Mouse (Mus musculus): Measurements from ENCODE around the gene Shc2.

The Shc2 gene

DNA sequence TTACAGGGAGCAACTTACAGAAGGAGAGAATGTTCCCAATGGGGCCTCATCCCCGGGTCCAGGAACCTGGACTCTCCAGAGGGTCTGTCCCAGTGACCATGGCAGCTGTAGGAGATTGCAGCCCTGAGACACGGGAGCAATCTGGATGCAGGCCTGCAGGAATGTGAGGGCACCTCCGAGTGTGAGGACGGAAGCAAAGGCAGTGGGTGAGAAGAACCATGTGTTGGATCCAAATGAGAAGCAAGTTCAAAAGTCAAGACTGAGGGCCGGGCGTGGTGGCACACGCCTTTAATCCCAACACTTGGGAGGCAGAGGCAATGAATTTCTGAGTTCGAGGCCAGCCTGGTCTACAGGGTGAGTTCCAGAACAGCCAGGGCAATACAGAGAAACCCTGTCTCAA, 56.2 kb downstream of the Shc2 start:
- DNase-seq (ENCODE audit: low spot score in 2 of 2): no peak

- DNase-seq (ENCODE audit: low spot score in 2 of 2): no peak
Measured at GRCm38 (mm10) chr10:79580811-79581210, 56.9 kb downstream of the Shc2 start.

DNA sequence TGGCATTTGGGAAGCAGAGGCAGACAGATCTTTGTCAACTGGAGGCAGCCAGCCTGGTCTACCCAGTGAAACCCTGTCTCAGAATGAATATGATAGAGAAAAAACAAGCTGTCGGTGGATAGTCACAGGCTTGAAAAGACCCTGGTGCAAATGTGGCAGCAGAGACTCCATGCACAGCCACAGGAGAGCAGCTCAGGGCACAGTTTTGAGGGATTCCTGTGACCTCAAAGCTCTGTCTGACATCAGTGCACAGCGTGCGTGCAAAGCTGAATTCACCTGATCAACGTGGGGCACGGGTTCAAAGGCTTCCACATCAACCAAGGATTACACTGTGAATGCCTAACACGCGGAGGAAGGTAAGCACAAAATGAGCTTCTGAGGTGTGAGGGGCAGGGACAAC, 57.4 kb downstream of the Shc2 start:
- no peak for DNase-seq (ENCODE audit: low spot score in 2 of 2)

DNA sequence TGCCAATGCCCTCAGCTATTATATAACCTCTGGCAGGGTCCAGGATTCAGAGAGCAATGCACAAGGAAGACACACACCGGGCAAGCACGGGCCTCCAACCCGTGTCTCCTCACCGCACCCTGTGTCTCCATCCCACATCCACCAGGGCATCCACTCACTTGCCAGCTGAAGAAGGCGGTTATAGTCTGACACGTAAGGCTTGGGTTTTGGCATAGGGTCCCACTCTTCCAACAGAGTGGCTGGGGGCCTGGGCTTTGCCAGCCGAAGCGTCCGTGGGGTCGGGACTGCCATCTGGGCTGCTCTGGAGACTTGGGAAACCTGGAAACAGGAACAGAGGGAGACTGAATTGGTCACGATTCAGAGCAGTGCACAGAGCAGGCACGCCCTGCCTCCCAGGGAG, 57.9 kb downstream of the Shc2 start:
- no peak for DNase-seq (ENCODE audit: low spot score in 2 of 2)

- DNase-seq (ENCODE audit: low spot score in 2 of 2): no peak
Measured at GRCm38 (mm10) chr10:79578891-79579290, 58.8 kb downstream of the Shc2 start.

GRCm38 (mm10) chr10:79578276-79578675, 59.4 kb downstream of the Shc2 start:
- no peak for DNase-seq (ENCODE audit: low spot score in 2 of 2)

- no peak for DNase-seq (ENCODE audit: low spot score in 2 of 2)
Measured at GRCm38 (mm10) chr10:79577376-79577775, 60.3 kb downstream of the Shc2 start.

- no peak for DNase-seq (ENCODE audit: low spot score in 2 of 2)
Measured at GRCm38 (mm10) chr10:79575754-79576153, 62.0 kb downstream of the Shc2 start.

DNA sequence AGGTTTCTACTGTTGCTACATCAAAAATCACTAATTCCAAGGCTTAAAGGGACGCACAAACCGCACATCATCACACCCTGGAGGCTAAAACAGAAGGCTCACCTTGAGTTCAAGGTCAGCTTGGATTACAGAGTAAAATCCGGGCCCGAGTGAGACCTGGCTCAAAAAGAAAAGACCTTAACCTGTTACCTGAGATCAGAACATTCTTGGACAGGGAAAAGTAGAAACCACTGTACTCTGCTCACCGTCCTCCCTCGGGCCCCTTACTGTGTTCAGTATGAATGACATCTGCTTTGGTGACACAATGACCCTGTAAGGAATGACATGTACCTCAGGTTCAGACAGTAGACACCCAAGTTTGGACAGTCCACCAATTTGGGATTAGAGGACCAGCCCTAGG, 62.9 kb downstream of the Shc2 start:
- DNase-seq (ENCODE audit: low spot score in 2 of 2): no peak

DNA sequence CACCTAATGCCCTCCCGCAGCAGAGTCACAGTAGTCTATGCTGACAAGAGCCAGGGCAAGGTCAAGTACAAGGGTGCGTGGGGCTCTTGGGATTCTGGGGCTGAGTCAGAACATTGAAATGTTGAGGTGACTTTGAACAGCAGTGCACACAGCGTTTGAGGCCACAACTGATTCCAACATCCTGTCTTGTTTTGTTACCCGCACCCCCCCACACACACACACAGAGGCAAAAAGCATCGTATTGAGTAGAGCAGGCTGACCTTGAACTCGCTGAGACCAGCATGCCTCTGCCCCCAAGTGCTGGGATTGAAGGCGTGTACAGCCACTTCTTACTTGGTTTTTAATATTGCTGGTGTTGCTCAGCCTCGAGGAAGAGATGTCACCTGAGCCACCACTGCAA, 63.4 kb downstream of the Shc2 start:
- DNase-seq (ENCODE audit: low spot score in 2 of 2): no peak

DNA sequence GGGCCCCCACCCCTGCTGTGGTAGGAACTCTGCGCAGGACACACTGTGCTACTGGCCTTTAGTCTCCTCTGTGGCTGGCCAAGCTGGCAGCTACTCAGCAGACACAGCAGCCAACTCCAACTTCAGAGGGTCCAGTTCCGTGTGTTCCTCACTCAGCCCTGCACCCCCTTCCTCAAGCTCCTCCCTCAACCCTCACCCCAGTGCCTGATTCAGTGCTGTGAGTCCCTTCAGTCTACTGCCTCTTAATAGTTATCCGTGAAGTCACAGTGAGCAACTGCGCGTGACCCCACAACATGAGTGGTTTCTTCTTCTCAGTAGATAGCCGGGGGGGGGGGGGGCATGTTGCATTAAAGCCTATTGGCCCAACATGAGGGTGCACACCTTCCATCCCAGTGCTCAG, 64.1 kb downstream of the Shc2 start:
- DNase-seq (ENCODE audit: low spot score in 2 of 2): no peak

DNA sequence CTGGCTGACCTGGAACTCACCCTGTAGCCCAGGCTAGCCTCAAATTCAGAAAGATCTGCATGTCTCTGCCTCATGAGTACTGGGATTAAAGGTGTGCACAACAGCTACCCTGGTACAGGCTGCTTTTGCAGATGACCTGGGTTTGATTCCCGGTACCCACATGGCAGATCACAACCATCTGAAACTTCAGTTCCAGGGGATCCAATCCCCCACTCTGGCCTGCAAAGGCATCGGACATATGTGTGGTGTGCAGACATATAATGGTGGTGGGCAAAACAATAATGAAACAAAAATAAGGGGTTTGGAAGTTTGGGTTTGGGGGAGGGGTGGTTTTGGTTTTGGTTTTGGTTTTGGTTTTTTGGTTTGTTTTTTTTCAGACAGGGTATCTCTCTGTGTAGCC, 66.4 kb downstream of the Shc2 start:
- no peak for DNase-seq (ENCODE audit: low spot score in 2 of 2)

DNA sequence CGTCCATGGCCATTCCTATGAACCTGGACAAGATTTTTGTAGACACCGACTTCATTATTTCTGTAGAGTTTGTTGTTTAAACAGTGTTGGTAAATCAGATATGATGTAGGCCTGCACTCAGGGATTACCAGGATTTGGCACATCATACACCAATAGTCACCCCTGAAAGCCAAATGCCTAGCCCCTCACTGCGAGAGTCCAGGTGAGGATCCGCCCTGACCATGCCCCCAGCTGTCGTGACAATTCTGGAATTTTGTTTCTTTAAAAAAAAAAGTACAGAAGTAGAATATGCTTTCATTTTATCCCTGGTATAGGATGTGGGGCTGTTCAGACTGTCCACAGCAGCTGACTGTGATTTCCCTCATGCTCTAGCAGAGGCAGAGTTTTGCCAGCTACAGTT, 67.8 kb downstream of the Shc2 start:
- DNase-seq (ENCODE audit: low spot score in 2 of 2): no peak
